Mouse (Mus musculus) liver, embryonic 15.5 days (tissue): ENCODE data around the gene Cnpy2. TPM values are rescaled to one million over a fixed set of nuclear protein-coding genes. Genes with fewer than 3 reads are reported as not detected.

Source experiments
- ATAC-seq: fragments of 200-750 bp; cut with Nextera tagmentation; 2 replicates; pipeline ENCODE4 v1.8.0; 2017; ENCODE audit warnings: moderate number of reproducible peaks, mild to moderate bottlenecking, moderate library complexity; ENCODE audit not compliant: insufficient read depth
- H3K27ac ChIP-seq: fragments of 300-500 bp; sonication (generic); replicated peaks from 2 replicates; pipeline ENCODE4 v1.5.1; 2015; ENCODE audit warnings: mild to moderate bottlenecking, inconsistent platforms
- H3K27me3 ChIP-seq: fragments of 300-500 bp; sonication (generic); 2 replicates; pipeline ENCODE4 v1.6.1; 2015; ENCODE audit warnings: mild to moderate bottlenecking, inconsistent platforms
- H3K36me3 ChIP-seq: fragments of 300-500 bp; sonication (generic); replicated peaks from 2 replicates; pipeline ENCODE4 v1.6.1; 2015; ENCODE audit warnings: moderate library complexity, mild to moderate bottlenecking, inconsistent platforms
- H3K4me1 ChIP-seq: fragments of 300-500 bp; sonication (generic); replicated peaks from 2 replicates; pipeline ENCODE4 v1.6.1; 2015; ENCODE audit warnings: inconsistent platforms
- H3K4me2 ChIP-seq: fragments of 300-500 bp; sonication (generic); 2 replicates; pipeline ENCODE4 v1.6.1; 2015; ENCODE audit warnings: moderate library complexity, mild to moderate bottlenecking, inconsistent platforms
- H3K4me3 ChIP-seq: fragments of 300-500 bp; sonication (generic); replicated peaks from 2 replicates; pipeline ENCODE4 v1.5.1; 2015; ENCODE audit warnings: mild to moderate bottlenecking, inconsistent platforms
- H3K9ac ChIP-seq: fragments of 300-500 bp; sonication (generic); 2 replicates; pipeline ENCODE4 v1.6.1; 2015; ENCODE audit warnings: moderate library complexity, mild to moderate bottlenecking, inconsistent platforms
- H3K9me3 ChIP-seq: fragments of 300-500 bp; sonication (generic); replicated peaks from 2 replicates; pipeline ENCODE4 v1.6.1; 2016; ENCODE audit warnings: inconsistent platforms
- WGBS: fragments of 180-500 bp; shearing (Covaris S2); methylation state at CpG from one replicate; pipeline ENCODE4 v1.1.7; 2015; ENCODE audit warnings: mixed read lengths; ENCODE audit not compliant: insufficient replicate concordance; 5-methylcytosine and 5-hydroxymethylcytosine counted together
- polyA plus RNA-seq: library from polyadenylated mRNA; unstranded; fragments of >200 nt; fragmentation: Nextera tagmentation; extraction: Ambion mirVana; gene quantifications from 2 replicates; pipeline ENCODE4 v1.2.1, GENCODE M21; 2015

Cnpy2 gene
- polyA plus RNA-seq, 1 experiment from 2014 or later, result 85.8 TPM

DNA sequence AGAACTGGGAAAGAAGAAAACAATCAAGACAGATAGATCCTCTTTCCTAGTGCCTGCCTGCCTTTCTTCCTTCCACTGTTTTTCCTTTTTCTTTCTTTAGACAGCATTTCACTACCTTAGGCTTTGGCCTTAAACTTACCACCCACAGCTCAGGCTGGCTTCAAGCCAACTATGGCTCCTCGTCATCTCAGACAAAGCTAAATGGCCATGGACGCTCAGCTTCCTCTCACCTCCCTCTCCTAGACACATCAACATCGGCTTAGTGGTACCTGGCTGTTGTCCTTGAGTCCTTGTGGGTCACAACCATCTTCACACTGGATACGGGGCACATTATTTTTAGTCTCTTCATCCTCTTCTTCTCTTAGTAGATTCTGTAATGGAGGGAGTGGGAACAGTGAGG, 25.0 kb upstream of the Cnpy2 start:
- no peaks in the 10 kb centered on the region for H3K27me3 ChIP-seq
- H3K4me3 ChIP-seq, result no peak overlapping the region
- H3K9ac ChIP-seq, result no peak overlapping the region
- H3K9me3 ChIP-seq, result no peaks in the 10 kb centered on the region
- peaks cover 4% of the 10 kb centered on the region for H3K36me3 ChIP-seq
- peaks cover 13% of the 10 kb centered on the region for H3K4me1 ChIP-seq
- no peak overlapping the region for H3K27ac ChIP-seq
- no peak overlapping the region for H3K4me2 ChIP-seq
- WGBS, result 69% methylated on average over 4 of the region's 4 CpGs
- ATAC-seq, result no peak

DNA sequence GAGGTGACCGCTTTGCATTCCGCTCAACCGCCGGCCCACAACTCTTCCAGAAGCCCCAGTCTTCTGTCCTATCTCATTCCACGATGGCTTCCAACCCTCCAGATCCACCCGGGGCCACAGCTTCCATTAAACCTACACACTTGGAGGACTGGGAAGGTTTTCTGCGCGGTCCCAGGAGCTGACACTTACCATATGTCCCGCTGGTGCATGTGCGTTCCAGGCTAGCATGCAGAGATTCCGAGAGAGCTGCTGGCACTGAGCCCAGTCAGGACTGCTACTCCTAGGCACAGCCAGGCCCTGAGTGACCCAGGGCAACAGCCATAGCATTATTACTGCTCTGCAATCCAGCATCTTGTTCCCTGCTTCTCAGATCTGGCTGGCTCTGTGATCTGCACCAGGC, 24.6 kb upstream of the Cnpy2 start:
- Histone ChIP-seq H3K27ac (no peak overlapping the region), H3K9ac (no peak overlapping the region), H3K27me3 (no peaks in the 10 kb centered on the region), H3K4me2 (no peak overlapping the region), H3K4me3 (no peak overlapping the region), H3K4me1 (peaks cover 17% of the 10 kb centered on the region), H3K9me3 (no peaks in the 10 kb centered on the region), H3K36me3 (no peaks in the 10 kb centered on the region; the same call in 1 of the 2 replicates)
- 75% methylated on average over 11 of the region's 11 CpGs for WGBS
- 0 out of 2 replicates have a peak, but pooled peaks have one; percentile 20 for ATAC-seq

DNA sequence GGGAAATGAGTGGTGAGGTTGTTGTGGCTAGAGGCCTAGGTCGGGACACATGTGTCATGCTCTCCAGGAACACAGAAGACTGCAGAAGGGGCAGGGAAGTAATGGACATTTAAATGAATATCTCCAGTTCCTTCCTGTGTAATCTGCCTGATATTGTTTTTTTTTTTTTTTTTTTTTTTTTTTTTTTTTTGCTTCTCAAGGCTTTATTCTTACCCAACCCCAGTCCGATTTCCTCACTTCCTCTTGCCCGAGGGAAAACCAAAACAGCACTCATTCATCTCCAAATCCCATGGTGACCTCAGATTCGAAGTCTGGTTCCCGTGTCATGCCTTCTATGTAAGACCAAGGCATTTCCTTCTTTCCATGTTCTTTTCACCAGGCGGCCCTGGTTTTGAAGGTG, 24.0 kb upstream of the Cnpy2 start:
- Histone ChIP-seq H3K9me3 (no peaks in the 10 kb centered on the region), H3K9ac (no peak overlapping the region), H3K4me2 (peak overlapping the region; percentile 8; the same call in 1 of the 2 replicates), H3K4me1 (peaks cover 17% of the 10 kb centered on the region), H3K4me3 (no peak overlapping the region), H3K27me3 (no peaks in the 10 kb centered on the region), H3K36me3 (no peaks in the 10 kb centered on the region), H3K27ac (no peak overlapping the region)
- 37% methylated on average over 6 of the region's 6 CpGs for WGBS
- ATAC-seq, result no peak

DNA sequence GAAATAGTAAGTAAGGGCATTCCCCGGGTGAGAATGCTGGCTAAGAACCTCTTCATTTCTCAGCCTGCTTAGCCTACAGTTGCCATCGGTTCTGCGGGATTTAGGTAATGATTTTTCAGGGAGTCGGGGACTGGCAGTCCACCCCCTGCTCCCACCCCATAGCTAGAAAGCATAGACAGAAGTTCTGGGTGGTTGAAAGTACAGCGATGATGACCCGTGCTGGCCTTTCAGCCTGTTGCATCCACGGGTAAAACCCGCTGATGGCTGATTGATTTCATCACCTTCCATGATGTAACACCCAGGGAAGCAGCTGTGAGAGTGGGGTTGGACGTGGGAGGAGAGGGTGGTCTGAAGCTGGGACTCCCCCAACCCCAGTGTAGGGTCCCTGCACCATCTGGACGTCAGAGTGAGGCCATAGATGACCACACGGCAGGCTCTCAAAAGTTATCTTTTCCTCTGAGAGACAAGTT, 23.5 kb upstream of the Cnpy2 start, which contains the start of gene Il23a:
Gene Il23a (minus strand): TSS at position 51 of the 470 bp plus-strand sequence.
- Histone ChIP-seq H3K27me3 (no peaks in the 10 kb centered on the region), H3K4me1 (peaks cover 19% of the 10 kb centered on the region), H3K4me3 (no peak within 1 kb of the TSS), H3K36me3 (no peaks in the 10 kb centered on the region), H3K9me3 (no peaks in the 10 kb centered on the region), H3K9ac (no peak within 1 kb of the TSS), H3K27ac (no peak within 1 kb of the TSS), H3K4me2 (peak within 1 kb of the TSS; percentile 8; the same call in 1 of the 2 replicates)
- 57% methylated on average over 11 of the region's 11 CpGs for WGBS
- no peak for ATAC-seq

DNA sequence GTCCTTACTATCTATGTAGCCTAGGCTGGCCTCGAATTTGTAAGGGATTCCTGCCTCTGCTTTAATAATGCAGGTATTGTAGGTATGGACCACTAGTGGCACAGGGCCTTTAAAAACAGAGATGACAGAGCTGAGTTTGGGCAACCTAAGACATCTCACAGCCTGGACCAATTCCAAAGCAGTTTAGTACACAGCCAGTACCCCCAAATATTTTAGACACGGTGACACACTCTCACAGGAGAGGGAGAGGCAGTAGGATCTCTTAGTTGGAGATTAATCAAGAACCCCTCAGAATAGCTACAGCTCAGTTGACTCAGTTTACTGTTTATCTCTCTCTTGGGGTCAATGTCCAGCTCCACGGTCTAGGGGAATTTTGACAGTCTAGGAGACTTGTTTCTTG, 19.9 kb upstream of the Cnpy2 start:
- 15% methylated on average over 3 of the region's 3 CpGs for WGBS
- Histone ChIP-seq H3K4me3 (peak overlapping the region; percentile 74), H3K27me3 (no peaks in the 10 kb centered on the region), H3K9me3 (no peaks in the 10 kb centered on the region), H3K4me1 (peaks cover 33% of the 10 kb centered on the region), H3K9ac (peak overlapping the region; percentile 76), H3K4me2 (peak overlapping the region; percentile 82), H3K27ac (peak overlapping the region; percentile 90), H3K36me3 (peaks cover 12% of the 10 kb centered on the region; the same call in 1 of the 2 replicates)
- ATAC-seq, result no peak

DNA sequence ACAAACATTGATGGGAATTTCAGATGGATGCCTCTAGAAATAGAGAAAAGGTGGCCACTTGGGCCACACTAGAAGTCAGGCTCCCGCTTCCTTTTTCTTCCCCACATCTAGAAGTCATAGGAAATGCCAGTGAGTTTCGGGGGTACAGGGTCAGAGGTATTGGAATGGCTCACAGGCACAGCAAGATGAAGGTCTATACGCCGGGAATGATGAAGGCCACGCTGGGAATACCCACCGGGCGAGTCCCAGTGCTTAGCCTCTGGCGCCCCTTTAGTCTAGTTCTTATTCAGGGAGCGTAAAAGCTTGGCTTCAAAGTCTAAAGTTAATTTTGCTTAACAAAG, 19.5 kb upstream of the Cnpy2 start:
- Histone ChIP-seq H3K4me1 (peaks cover 29% of the 10 kb centered on the region), H3K9ac (peak overlapping the region; percentile 76), H3K4me3 (peak overlapping the region; percentile 74), H3K4me2 (peak overlapping the region; percentile 82), H3K36me3 (peaks cover 12% of the 10 kb centered on the region; the same call in 1 of the 2 replicates), H3K27me3 (no peaks in the 10 kb centered on the region), H3K27ac (peak overlapping the region; percentile 90), H3K9me3 (no peaks in the 10 kb centered on the region)
- WGBS, result under 1% methylated on average over 9 of the region's 9 CpGs
- peak; percentile 16 for ATAC-seq

DNA sequence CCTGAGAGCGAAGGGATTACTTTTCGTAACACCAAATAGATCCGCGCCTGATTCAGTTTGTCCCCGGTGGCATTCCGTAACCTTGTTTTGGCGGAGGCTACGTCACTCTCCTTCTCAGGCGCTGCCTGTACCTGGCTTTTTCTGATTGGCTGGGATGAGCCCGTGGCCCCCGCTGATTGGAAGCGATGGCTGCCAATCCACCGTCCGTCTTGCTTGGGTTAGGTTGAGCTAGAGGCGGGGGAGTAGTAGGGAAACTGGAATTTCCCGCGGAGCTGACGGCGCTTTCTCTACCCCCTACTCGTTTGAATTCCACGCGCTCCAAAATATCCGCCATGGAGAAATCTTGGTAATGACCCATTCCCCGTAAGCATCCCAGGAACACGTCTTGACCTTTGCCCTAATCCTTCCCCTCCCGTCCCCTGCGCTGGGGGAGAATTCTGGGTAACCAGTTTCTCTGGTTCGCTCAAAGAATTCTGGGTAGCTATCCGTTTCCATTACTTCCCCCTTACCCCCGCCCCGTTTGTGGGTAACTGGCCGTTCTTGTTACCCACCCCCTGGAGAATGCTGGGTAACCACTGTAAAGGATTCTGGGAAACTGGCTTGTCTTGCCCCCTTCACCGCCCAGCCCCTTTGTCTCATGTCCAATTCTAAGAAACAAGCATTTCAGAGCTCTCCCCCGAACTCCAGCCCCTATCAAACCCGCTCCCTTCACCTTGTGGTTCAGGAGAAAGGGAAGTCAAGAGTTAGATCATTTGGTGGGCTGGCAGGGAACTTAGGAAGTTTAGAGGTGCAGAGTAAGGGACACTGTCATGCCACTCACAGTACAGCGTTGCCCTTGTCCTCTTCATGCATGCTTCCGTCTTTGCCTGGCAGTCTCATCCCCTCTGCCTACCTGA, 18.9 kb upstream of the Cnpy2 start, which contains the start of gene Pan2:
Gene Pan2 (plus strand): TSS at position 210 of the 896 bp plus-strand sequence.
- Histone ChIP-seq H3K4me3 (peak within 1 kb of the TSS; percentile 74), H3K27ac (peak within 1 kb of the TSS; percentile 90), H3K27me3 (no peaks in the 10 kb centered on the region), H3K36me3 (peaks cover 18% of the 10 kb centered on the region), H3K9ac (peak within 1 kb of the TSS; percentile 77), H3K4me2 (peak within 1 kb of the TSS; percentile 86), H3K4me1 (peaks cover 26% of the 10 kb centered on the region), H3K9me3 (no peaks in the 10 kb centered on the region)
- peak; percentile 98 for ATAC-seq
- 1% methylated on average over 37 of the region's 37 CpGs for WGBS

DNA sequence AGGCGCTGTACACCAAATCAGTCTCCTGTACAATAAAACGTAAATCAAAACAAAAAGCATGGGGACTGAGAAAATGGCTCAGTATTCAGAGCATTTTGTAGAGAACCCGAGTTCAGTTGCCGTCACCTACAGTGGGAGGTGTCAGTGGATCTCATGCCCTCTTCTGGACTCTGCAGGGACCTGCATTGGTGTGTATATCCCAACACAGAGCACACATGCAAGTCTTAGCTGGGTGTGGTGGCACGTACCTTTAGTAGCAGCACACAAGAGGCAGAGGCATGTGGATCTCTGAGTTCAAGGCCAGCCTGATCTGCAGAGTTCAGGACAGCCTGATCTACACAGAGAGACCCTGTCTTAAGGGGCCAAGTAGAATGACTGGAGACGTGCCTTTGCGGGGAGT, 12.6 kb upstream of the Cnpy2 start:
- H3K27ac ChIP-seq, result no peak overlapping the region
- ATAC-seq, result no peak
- no peaks in the 10 kb centered on the region for H3K27me3 ChIP-seq
- peaks cover 73% of the 10 kb centered on the region for H3K36me3 ChIP-seq
- no peaks in the 10 kb centered on the region for H3K9me3 ChIP-seq
- no peak overlapping the region for H3K9ac ChIP-seq
- H3K4me1 ChIP-seq, result peaks cover 4% of the 10 kb centered on the region
- 89% methylated on average over 7 of the region's 7 CpGs for WGBS
- H3K4me2 ChIP-seq, result no peak overlapping the region
- H3K4me3 ChIP-seq, result no peak overlapping the region

DNA sequence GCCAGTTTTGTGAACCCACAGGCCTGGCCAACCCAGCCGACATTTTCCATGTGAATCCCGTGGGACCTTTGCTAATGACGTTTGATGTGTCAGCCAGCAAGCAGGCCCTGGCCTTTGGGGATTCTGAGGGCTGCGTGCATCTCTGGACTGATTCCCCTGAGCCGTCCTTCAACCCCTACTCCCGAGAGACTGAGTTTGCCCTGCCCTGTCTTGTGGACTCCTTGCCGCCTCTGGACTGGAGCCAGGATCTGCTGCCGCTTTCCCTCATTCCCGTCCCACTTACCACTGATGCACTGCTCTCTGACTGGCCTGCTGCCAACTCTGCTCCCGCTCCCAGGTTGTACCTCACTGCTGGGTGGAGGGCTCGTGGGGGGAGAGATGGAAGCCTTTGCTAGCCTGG, 12.1 kb upstream of the Cnpy2 start:
- ATAC-seq, result no peak
- Histone ChIP-seq H3K9me3 (no peaks in the 10 kb centered on the region), H3K4me1 (peaks cover 3% of the 10 kb centered on the region), H3K4me2 (no peak overlapping the region), H3K36me3 (peaks cover 77% of the 10 kb centered on the region), H3K4me3 (no peak overlapping the region), H3K27me3 (no peaks in the 10 kb centered on the region), H3K9ac (no peak overlapping the region), H3K27ac (no peak overlapping the region)
- 77% methylated on average over 11 of the region's 11 CpGs for WGBS

DNA sequence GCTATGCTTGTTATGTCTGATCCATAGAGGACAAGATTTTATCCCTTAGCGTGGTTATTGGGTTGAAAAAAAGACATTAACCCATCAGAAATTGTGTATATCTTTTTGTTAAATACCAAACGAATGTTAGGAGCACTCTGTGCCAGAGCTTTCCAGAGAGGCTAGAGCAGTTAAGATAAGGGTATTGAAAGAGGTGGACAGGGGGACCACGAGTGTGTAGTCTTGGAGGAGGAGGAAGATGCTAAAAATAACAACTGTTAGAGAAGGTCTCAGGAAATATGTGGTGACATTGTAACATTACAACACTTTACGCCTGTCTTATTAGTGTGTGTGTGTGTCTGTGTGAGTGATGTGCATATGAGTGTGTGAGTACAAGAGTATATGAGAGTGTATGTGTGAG, 11.4 kb upstream of the Cnpy2 start:
- Histone ChIP-seq H3K27me3 (no peaks in the 10 kb centered on the region), H3K4me1 (peaks cover 9% of the 10 kb centered on the region), H3K4me3 (no peak overlapping the region), H3K9me3 (no peaks in the 10 kb centered on the region), H3K4me2 (no peak overlapping the region), H3K27ac (no peak overlapping the region), H3K9ac (no peak overlapping the region), H3K36me3 (peaks cover 80% of the 10 kb centered on the region)
- WGBS, result 46% methylated on average over 4 of the region's 4 CpGs
- no peak for ATAC-seq

DNA sequence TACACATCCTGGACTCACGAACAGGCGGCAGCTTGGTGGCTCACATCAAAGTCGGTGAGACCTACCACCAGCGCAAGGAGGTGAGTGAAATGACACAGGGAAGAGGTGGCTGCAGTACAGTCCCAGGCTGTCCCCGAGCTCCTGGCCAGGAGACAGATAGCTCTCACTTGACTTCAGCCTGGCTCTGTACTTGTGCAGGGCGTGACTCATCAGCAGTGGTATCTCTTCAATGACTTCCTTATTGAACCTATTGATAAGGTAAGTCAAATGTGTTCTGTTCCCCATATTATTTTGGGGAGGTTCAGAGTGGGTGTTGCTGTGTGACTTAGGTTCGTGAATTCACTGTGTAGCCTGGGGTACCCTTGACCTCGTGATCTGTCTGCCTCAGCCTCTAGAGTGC, 6.7 kb upstream of the Cnpy2 start:
- WGBS, result 65% methylated on average over 8 of the region's 8 CpGs
- no peak overlapping the region for H3K27ac ChIP-seq
- ATAC-seq, result peak; percentile 59; the same call in 1 of the 2 replicates
- peaks cover 9% of the 10 kb centered on the region for H3K4me1 ChIP-seq
- H3K4me2 ChIP-seq, result no peak overlapping the region
- H3K9me3 ChIP-seq, result no peaks in the 10 kb centered on the region
- H3K27me3 ChIP-seq, result no peaks in the 10 kb centered on the region
- H3K4me3 ChIP-seq, result no peak overlapping the region
- H3K9ac ChIP-seq, result no peak overlapping the region
- peaks cover 96% of the 10 kb centered on the region for H3K36me3 ChIP-seq
